Mouse (Mus musculus) CD4-positive helper T cell, adult 2 months (primary cell): ENCODE measurements around the gene Mmp15.
A peak's percentile ranks its signal among the peaks of the same experiment; 100 is the strongest.

Experiments used
- DNase-seq: peaks from one replicate; pipeline ENCODE4 v3.0.0-alpha.2; 2012; ENCODE audit warnings: low read depth, missing footprints, low spot score

Gene Mmp15

DNA sequence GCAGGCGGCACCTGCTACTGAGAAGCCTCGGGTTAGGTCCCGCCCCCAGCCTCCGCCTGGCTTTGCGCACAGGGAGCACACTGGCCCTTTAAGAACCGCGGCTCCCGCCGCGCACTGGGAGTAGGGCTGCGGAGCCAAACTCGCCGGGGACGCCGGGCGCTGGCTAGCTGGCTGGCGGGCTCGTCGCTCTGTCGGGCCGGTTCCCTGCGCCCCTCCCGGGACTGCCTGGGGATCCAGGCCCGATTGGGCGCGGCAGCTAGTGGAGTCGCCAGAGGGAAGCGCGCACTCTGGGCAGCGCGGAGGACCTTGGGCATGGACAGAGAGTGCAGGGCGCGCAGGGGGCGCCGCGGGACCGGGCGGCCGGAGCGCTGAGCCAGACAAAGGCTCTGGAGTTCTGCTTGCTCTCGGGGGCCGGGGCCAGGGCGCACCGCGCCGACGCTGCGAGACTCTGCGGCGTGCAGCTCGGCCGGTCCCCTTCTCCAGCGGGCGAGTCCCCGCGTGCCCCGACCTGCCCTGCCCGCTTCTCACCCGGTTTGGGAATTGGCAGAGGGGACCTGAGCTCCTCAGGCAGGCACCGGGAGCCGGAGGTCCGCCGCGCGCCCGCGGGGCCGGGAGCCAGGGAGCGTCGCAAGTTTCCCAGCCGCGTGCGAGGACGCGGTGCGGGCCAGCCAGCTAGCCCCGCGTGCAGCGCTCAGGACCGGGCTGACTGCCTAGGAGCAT is at the start of gene Mmp15:
Gene Mmp15, plus strand, starts transcription at position 118 of the 720 bp plus-strand sequence.
- no peak for DNase-seq

DNA sequence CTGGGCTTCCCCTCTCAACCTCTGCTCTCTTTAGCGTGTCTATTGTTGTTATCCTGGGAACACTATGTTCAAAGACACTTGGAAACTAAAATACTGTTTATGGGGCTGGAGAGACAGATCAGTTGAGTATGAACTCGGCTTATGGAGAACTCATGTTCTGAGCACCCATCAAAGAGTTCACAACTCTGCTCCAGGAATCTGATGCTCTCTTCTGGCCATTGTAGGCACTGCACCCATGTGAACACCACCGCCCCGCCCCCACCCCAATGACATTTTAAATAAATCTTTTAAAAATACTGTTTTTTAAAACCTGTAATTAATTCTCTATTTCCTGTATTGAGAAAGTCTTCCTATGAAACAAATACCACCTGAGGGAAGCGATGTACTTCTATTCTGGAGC is 49.7 kb upstream of the Mmp15 start:
- peak; percentile 56 for DNase-seq

- no peak for DNase-seq
Measured at GRCm38 (mm10) chr8:95305526-95305925, 46.5 kb upstream of the Mmp15 start.

DNA sequence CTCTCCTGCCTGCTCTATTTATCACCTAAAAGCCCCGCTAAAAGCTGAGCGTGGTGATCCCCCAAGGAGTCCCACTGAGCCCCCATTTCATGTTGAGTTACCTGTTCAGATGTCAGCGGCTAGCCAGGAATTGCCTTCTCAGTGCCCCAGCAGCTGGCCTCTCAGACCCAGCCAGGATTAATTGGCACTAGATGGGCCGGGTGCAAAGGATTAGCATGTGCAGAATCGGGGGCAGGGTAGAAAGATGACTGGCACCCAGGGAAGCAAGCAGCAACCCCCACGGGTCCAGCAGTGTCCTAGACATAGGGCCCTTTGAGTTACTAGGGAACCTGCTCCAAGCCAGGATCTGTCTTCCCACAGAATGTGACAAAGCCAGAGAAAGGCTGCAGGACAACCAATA is 45.6 kb upstream of the Mmp15 start, which contains the start of gene Cngb1:
Gene Cngb1, minus strand, starts transcription at position 155 of the 400 bp plus-strand sequence.
- DNase-seq, result no peak

DNA sequence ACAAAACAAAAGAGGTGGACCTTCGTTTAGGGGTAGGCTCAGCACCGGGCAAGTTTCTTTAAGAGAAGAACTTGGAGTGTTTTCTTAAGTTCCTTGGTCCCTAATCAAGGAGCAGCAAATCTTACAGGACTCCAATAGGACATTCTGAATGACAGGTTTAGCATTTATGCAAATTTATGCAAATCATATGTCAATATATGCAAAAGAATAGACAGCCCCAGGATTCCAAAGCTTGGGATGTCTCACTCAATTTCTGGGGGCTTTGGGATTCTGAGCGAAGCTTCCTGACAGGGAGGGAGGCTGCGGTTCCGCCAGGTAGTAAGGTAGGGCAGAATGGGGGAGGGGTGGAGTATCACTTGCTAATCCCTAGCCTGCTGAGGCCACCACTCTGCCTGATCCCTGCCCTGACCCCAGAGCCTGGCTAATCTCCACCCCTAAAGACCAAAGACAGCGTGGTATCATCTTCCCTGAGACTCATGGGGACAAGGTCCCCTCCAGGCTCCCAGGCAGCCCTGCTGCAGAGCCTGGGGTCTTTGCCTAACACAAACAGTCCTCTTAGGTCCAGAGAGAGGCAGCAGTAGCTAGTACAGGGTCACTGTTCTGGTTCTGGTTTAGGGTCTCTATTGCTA is 41.6 kb upstream of the Mmp15 start, which contains the start of gene Tepp:
Gene Tepp, plus strand, starts transcription at position 225 of the 629 bp plus-strand sequence.
- no peak for DNase-seq

DNA sequence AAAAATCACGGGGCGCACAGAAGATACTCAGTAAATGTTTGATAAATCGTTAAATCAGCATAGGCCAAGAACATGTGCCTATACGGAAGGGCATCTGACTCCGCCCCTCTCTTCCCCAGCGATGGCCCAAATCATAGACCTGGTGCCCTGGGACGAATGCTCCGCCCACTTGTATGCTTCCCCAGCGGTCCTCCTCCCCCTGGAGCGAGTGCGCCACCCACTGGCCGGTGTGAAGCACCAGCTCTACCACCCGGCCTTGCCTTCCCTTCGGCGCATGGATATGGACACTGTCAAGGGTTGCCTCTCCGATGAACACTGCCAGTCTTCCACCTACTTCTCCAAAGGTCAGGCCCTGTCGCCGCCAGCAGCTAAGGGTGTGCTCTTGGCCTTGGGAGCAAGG is 39.2 kb upstream of the Mmp15 start:
- no peak for DNase-seq

DNA sequence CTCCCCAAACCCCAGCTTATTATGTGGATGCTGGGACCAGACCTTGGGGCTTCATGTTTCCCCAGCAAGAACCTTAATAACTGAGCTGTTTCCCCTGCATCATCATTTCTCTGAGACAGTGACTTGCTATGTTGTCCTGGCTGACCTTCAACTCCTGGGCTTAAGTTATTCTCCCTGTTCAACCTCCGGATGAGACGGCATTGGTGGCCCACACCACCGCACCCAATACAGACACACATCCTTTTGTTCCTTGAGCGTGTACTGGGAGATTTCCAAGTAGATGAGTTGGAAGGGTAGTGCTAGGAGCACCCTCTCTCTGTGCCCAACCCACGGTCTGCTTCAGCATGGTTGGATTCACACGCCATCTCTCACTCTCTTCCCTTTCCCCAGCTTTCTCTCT is 38.2 kb upstream of the Mmp15 start:
- no peak for DNase-seq

GRCm38 (mm10) chr8:95314707-95315106 is 37.4 kb upstream of the Mmp15 start:
- no peak for DNase-seq

GRCm38 (mm10) chr8:95315350-95315749 is 36.7 kb upstream of the Mmp15 start:
- no peak for DNase-seq

GRCm38 (mm10) chr8:95320224-95321139 is 31.6 kb upstream of the Mmp15 start:
- DNase-seq, result peak; percentile 80

- no peak for DNase-seq
Measured at GRCm38 (mm10) chr8:95323201-95323600, 28.9 kb upstream of the Mmp15 start.

DNA sequence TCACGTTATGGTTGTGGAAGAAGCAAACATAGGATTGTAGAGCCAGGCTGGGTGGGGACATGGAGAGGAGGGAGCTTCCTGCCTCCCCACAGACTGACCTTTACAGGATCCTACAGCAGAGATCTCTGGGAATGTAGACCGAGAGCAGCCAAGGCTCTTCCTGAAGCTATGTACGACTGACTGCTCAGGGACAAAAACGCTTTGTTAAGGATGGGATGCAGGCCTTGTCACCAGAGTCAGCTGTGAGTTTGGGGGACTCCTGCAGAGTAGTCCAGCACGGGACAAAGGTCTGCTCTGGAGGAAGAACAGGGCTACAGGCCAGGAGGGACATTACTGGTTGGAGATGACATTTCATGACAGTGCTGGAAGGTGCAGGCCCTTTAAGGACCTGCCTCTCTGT is 27.4 kb upstream of the Mmp15 start:
- DNase-seq, result no peak

GRCm38 (mm10) chr8:95326822-95327221 is 25.2 kb upstream of the Mmp15 start:
- DNase-seq, result no peak

DNA sequence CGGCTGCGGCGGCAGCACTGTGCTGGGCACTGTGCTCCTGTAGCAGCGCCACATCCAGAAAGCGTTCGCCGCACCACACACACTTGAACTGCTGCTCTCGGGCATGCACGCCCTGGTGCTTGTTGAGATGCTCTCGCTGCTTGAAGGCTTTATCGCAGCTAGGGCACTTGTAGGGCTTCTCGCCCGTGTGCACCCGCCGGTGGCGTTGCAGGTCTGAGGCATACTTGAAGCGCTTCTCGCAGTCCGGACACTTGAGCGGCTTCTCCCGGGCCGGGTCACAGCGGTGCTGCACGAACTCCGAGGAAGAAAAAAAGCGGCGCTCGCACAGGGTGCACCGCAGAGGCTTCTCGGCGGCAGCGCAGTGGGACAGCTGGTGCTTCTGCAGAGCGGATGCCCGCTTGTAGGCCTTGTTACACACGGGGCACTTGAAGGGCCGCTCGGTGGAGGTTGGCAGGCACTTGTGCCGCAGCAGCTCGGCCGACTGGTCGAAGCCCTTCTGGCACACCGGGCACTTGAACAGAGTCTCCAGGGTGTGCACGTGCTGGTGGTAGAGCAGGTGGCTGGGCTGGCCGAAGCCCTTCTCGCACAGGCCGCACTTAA is 24.1 kb upstream of the Mmp15 start:
- DNase-seq, result no peak

DNA sequence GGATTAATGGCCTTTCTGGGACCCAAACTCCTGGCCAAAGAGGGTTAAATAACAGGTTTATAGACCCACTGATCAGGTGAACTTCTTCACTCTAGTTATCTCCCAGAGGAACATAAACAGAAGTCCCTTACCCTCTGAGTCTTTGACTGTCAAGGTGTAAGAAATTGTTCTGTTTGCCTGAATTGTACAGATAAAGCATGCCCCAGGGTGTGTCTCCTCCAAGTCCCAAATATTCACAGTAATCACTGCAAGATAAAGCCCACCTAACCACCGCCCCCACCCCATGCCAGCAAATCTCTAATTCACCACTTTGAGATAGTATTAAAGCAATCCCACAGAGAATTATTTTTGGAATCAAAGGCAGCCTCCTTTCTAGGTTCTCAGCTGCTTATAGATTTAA is 21.7 kb upstream of the Mmp15 start:
- DNase-seq, result no peak

DNA sequence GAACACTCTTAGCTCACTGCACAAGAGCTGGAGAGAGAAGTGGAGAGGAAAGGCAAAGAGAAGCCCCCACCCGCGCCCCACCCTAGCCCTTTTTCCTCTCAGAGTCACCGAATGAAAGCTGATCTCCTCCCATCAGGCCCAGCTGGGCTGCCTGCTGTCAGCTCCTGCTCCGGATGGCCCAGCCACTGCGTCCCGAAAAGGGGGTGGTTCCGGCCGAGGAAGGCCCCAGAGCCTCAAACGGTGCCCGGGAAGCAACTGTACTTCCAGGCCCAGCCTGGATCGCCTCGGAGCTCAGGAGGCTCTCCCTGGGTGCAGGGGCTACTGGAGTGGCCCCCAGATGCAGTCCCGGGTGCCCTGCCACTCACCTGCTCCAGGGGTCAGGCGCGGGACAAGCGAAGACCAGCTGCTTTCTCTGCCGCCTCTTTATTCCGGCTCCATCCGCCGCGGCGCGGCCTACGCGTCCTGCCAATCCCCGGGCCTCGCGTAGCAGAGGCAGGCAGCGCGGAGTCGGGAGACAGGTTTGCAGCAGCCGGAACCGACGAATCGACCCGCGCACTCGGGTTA is 20.8 kb upstream of the Mmp15 start:
- DNase-seq, result no peak

- peak; percentile 94 for DNase-seq
Measured at GRCm38 (mm10) chr8:95331720-95332436, 20.2 kb upstream of the Mmp15 start, which contains the start of the genes Zfp319 and Usb1. Gene Zfp319, minus strand, starts transcription at chr8:95331950. Gene Usb1, plus strand, starts transcription at chr8:95332284.

DNA sequence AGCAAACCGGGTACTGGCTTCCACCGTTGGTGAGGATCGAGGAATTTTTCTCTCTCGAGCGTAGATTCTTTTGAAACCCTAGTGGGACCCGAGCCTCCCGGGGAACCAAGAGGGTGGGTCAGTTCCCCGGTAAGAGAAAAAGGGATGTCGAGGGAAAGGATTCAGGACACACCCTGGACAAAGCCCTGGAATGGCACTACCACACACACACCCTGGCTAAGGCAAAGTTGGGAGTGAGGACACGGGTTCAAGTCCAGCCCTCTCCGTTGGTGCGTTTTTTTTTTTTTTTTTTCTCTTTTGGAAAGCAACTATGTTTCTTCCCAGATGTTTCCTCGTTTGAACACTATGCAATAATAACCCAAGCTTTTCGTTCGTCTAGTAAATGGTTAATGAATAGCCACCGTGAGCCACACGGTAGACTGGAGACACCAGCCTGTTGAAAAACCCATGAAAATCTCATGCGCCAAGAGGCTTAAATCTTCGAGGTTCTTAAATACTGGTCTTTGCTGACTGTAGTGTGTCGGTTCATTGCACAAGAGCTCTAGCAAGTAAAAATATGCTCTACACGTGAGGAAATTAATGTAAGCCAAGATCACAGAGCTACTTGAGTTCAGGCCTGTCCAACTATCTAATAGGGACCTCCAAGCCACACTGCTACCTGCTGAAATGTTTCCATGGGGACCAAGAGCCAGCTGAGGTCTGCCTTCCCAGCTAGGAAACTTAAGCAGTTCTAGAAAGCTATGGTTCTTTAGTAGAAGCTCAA is 19.4 kb upstream of the Mmp15 start:
- no peak for DNase-seq

GRCm38 (mm10) chr8:95335706-95336105 is 16.4 kb upstream of the Mmp15 start:
- DNase-seq, result no peak

DNA sequence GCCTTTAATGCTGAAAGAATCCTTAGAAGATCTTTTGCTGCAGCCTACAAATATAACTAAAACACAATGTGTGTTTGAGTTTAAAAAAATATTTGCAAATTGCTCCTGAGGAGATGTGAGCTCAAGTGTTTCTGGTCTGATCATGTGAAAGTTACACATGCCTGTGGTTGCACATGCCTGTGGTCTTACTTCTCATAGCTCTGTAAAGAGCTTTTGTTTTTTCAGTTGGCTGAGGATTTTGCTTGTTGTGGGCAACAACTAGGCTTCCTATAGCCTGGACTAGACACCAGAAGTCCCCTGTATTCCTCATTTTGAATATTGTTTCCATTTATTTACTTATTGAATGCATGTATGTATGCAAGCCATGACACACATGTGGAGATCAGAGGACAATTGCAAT is 15.7 kb upstream of the Mmp15 start:
- DNase-seq, result no peak
